Mouse (Mus musculus) embryonic fibroblast, embryonic 13.5 days (primary cell): ENCODE measurements around the gene Arid1b.

Experiments
- CTCF ChIP-seq: IDR thresholded peaks from 2 replicates; pipeline ENCODE4 v1.5.1; 2011; ENCODE audit warnings: mild to moderate bottlenecking, control low read depth, low read length, moderate library complexity, borderline replicate concordance; ENCODE audit not compliant: insufficient read depth
- POLR2A ChIP-seq: IDR thresholded peaks from 2 replicates; pipeline ENCODE4 v1.6.1; 2011; ENCODE audit warnings: low read depth, mild to moderate bottlenecking, control low read depth, low read length, moderate library complexity

- TF ChIP-seq POLR2A (no peak), CTCF (no peak)
These were observed 185.9 kb downstream of the Arid1b start for GRCm38 (mm10) chr17:5179925-5180525.
